Mouse (Mus musculus): ENCODE results near the gene Ntm. TPM values are rescaled to one million over a fixed set of nuclear protein-coding genes. Genes with fewer than 3 reads are reported as not detected.
A peak's percentile ranks its signal among the peaks of the same experiment; 100 is the strongest.

The Ntm gene
- total RNA-seq, 2 experiments from 2014 or later, result 278 to 286 TPM

GRCm38 (mm10) chr9:29236752-29237151 lies 726.2 kb downstream of the Ntm start:
- no peak for DNase-seq (ENCODE audit: low spot score in 2 of 2)
- intact Hi-C loops (cut with DNase I), result no loop called here

GRCm38 (mm10) chr9:29227747-29228146 lies 735.2 kb downstream of the Ntm start:
- DNase-seq (ENCODE audit: low spot score in 2 of 2), result no peak

GRCm38 (mm10) chr9:29222915-29223545 lies 739.9 kb downstream of the Ntm start:
- intact Hi-C loops (cut with DNase I), result no loop called here
- no peak for DNase-seq (ENCODE audit: low spot score in 2 of 2)

More at GRCm38 (mm10) chr9:29227747-29228146, 735.2 kb downstream of the Ntm start:
- intact Hi-C loops (cut with DNase I), result no loop called here

- intact Hi-C loops (cut with DNase I), result no loop called here
- no peak for DNase-seq (ENCODE audit: low spot score in 2 of 2)
Observed at GRCm38 (mm10) chr9:29220941-29221615, 741.9 kb downstream of the Ntm start.

- intact Hi-C loops (cut with DNase I), result no loop called here
- peak in 1 of 2 experiments; percentile 59 for DNase-seq (ENCODE audit: low spot score in 2 of 2)
Observed at GRCm38 (mm10) chr9:29220493-29220892, 742.4 kb downstream of the Ntm start.

GRCm38 (mm10) chr9:29217951-29218350 lies 745.0 kb downstream of the Ntm start:
- DNase-seq (ENCODE audit: low spot score in 2 of 2), result no peak
- intact Hi-C loops (cut with DNase I), result no loop called here

- intact Hi-C loops (cut with DNase I), result no loop called here
- DNase-seq (ENCODE audit: low spot score in 2 of 2), result no peak
Observed at GRCm38 (mm10) chr9:29216528-29216927, 746.4 kb downstream of the Ntm start.

- intact Hi-C loops (cut with DNase I), result no loop called here
- DNase-seq (ENCODE audit: low spot score in 2 of 2), result no peak
Observed at GRCm38 (mm10) chr9:29215796-29216195, 747.1 kb downstream of the Ntm start.

GRCm38 (mm10) chr9:29215241-29215640 lies 747.7 kb downstream of the Ntm start:
- intact Hi-C loops (cut with DNase I), result no loop called here
- no peak for DNase-seq (ENCODE audit: low spot score in 2 of 2)

- DNase-seq (ENCODE audit: low spot score in 2 of 2), result no peak
- intact Hi-C loops (cut with DNase I), result no loop called here
Observed at GRCm38 (mm10) chr9:29209243-29209642, 753.7 kb downstream of the Ntm start.

GRCm38 (mm10) chr9:29208142-29208541 lies 754.8 kb downstream of the Ntm start:
- DNase-seq (ENCODE audit: low spot score in 2 of 2), result no peak
- intact Hi-C loops (cut with DNase I), result no loop called here

- intact Hi-C loops (cut with DNase I), result no loop called here
- no peak for DNase-seq (ENCODE audit: low spot score in 2 of 2)
Observed at GRCm38 (mm10) chr9:29205680-29206079, 757.3 kb downstream of the Ntm start.

- intact Hi-C loops (cut with DNase I), result loop anchor here (5.0 kb wide), 2 partner anchors 115 to 210 kb away; no protein-coding TSS in a partner anchor
- DNase-seq (ENCODE audit: low spot score in 2 of 2), result peak; percentile 32 to 38
Observed at GRCm38 (mm10) chr9:29202196-29202595, 760.7 kb downstream of the Ntm start.

- peak in 1 of 2 experiments; percentile 38 for DNase-seq (ENCODE audit: low spot score in 2 of 2)
- intact Hi-C loops (cut with DNase I), result loop anchor here (2.0 to 5.0 kb wide), 3 partner anchors 116 to 257 kb away; no protein-coding TSS in a partner anchor
Observed at GRCm38 (mm10) chr9:29201163-29202053, 761.5 kb downstream of the Ntm start.

GRCm38 (mm10) chr9:29197046-29197445 lies 765.9 kb downstream of the Ntm start:
- no peak for DNase-seq (ENCODE audit: low spot score in 2 of 2)
- intact Hi-C loops (cut with DNase I), result no loop called here

- DNase-seq (ENCODE audit: low spot score in 2 of 2), result no peak
- intact Hi-C loops (cut with DNase I), result no loop called here
Observed at GRCm38 (mm10) chr9:29194265-29194664, 768.7 kb downstream of the Ntm start.

GRCm38 (mm10) chr9:29183011-29183410 lies 779.9 kb downstream of the Ntm start:
- intact Hi-C loops (cut with DNase I), result no loop called here
- no peak for DNase-seq (ENCODE audit: low spot score in 2 of 2)

- intact Hi-C loops (cut with DNase I), result no loop called here
- no peak for DNase-seq (ENCODE audit: low spot score in 2 of 2)
Observed at GRCm38 (mm10) chr9:29181661-29182060, 781.3 kb downstream of the Ntm start.

GRCm38 (mm10) chr9:29165731-29166130 lies 797.2 kb downstream of the Ntm start:
- no peak for DNase-seq (ENCODE audit: low spot score in 2 of 2)
- intact Hi-C loops (cut with DNase I), result no loop called here

- DNase-seq (ENCODE audit: low spot score in 2 of 2), result no peak
- intact Hi-C loops (cut with DNase I), result no loop called here
Observed at GRCm38 (mm10) chr9:29161059-29161642, 801.8 kb downstream of the Ntm start.

Data from left cerebral cortex, postnatal 36 days (tissue).